Mouse (Mus musculus) ES-Bruce4 (cell line): ENCODE results near the gene Wtap.
"Not testable (repeated sequence)": the region's sequence is repeated elsewhere in the genome, so short reads cannot be mapped to it uniquely, and the experiment has no call there.

Experiments
- CTCF ChIP-seq: IDR thresholded peaks from one replicate; pipeline ENCODE4 v1.8.1; 2011; ENCODE audit warnings: low read depth, low read length
- POLR2A ChIP-seq: IDR thresholded peaks from one replicate; pipeline ENCODE4 v1.8.1; 2011; ENCODE audit warnings: low read length; ENCODE audit not compliant: insufficient read depth

DNA sequence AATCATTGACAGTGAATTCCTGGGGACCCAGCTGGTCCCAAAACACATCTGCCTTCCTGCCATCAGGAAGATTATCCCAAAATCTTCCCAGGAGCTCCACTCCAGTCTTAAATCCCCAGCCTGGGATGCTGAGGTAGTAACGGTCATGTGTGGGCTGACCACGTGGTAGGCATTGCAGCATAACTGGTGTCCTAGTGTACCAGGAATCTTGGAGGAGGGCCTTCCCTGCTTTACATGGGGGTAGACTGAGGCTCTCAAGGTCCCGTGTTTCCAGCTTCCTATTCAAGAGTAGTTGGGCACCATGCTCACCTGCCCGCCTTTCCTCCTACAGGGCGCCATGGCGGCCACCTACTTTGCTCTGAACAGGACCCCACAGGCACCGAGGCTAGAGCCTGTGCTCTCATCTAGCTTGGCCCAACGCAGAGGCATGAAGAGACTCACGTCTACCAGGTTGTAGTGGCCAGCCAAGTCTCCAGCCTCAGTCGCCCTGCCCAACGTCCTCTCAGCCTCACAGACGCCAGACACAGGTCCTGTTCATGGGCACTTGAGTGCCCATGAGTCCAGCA is 42.7 kb upstream of the Wtap start:
- TF ChIP-seq CTCF, POLR2A: not testable (repeated sequence)
